Mouse (Mus musculus) hematopoietic multipotent progenitor cell, adult 10-12 weeks (in vitro differentiated cells): ENCODE results near the gene Sv2c. TPM values are rescaled to one million over a fixed set of nuclear protein-coding genes. Genes with fewer than 3 reads are reported as not detected.

Experiments
- polyA plus RNA-seq: library from polyadenylated mRNA; stranded (reverse); fragments of >175 nt; gene quantifications from 2 replicates; pipeline ENCODE4 v1.2.3, GENCODE M21; 2012; ENCODE audit warnings: low replicate concordance

Gene Sv2c
- 0.03 TPM in 2 replicates for polyA plus RNA-seq

GRCm38 (mm10) chr13:96132401-96132816 is at the start of gene Sv2c:
Sv2c (minus strand) TSS chr13:96132577.

GRCm38 (mm10) chr13:96081754-96082153 is 50.6 kb downstream of the Sv2c start, which contains the start of gene Gm17190:
Gm17190 (plus strand) TSS chr13:96082054.

GRCm38 (mm10) chr13:96081276-96081675 is 51.1 kb downstream of the Sv2c start, which contains the start of gene Gm20075:
Gm20075 (minus strand) TSS chr13:96081376.

Other genes starting within 250 kb of the Sv2c start
- gene Iqgap2, start 240.7 kb downstream of the Sv2c start, polyA plus RNA-seq = 3.3 and 4.7 TPM in 2 replicates
- gene Gm20075, start 51.2 kb downstream of the Sv2c start, polyA plus RNA-seq = 0.80 and 1.6 TPM in 2 replicates
- gene Gm17190, start 50.5 kb downstream of the Sv2c start, polyA plus RNA-seq = not detected in 2 replicates